Mouse (Mus musculus) kidney, adult 11 months (tissue): ENCODE results near the gene Sorcs2.

Experiments
- DNase-seq: peaks from one replicate; pipeline ENCODE4 v3.0.0; 2022

Sorcs2 gene

GRCm38 (mm10) chr5:35974265-35974664 lies 423.7 kb downstream of the Sorcs2 start:
- no peak for DNase-seq

- DNase-seq: peak; percentile 69
Measured at GRCm38 (mm10) chr5:35973800-35974199, 424.1 kb downstream of the Sorcs2 start.

GRCm38 (mm10) chr5:35972739-35973138 lies 425.2 kb downstream of the Sorcs2 start:
- DNase-seq: no peak

- DNase-seq: peak; percentile 37
Measured at GRCm38 (mm10) chr5:35971841-35972578, 425.9 kb downstream of the Sorcs2 start.

- DNase-seq: peak; percentile 19
Measured at GRCm38 (mm10) chr5:35970380-35971105, 427.4 kb downstream of the Sorcs2 start.

- DNase-seq: no peak
Measured at GRCm38 (mm10) chr5:35969857-35970256, 428.1 kb downstream of the Sorcs2 start.
